Mouse (Mus musculus): ENCODE results near the gene Helz. TPM values are rescaled to one million over a fixed set of nuclear protein-coding genes. Genes with fewer than 3 reads are reported as not detected.

Gene Helz
- total RNA-seq, 2 experiments from 2014 or later = 26.1 to 28.8 TPM

DNA sequence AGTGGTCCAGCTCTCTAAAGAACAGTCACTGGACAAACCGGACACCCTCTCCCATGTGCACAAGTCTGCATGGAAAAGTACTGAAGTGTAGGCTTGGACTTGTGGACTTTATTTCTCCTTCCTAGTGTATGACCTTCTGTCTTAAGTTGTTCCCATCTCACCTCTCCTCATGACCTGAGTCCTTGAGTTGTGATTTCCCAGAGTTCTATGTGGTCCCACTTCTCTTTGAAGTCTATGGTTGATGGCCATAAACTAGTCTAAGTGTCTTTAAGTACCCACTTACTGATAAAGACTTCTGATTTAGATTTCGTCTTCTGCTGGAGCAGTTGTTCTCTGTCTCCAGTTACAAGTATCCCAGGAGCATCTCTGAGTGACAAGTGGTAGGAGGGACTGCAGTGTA lies 119.8 kb downstream of the Helz start:
- DNase-seq (ENCODE audit: low spot score in 2 of 2) = no peak

- no peak for DNase-seq (ENCODE audit: low spot score in 2 of 2)
Observed at GRCm38 (mm10) chr11:107668223-107668622, 120.5 kb downstream of the Helz start.

- no peak for DNase-seq (ENCODE audit: low spot score in 2 of 2)
Observed at GRCm38 (mm10) chr11:107668977-107669376, 121.2 kb downstream of the Helz start.

DNA sequence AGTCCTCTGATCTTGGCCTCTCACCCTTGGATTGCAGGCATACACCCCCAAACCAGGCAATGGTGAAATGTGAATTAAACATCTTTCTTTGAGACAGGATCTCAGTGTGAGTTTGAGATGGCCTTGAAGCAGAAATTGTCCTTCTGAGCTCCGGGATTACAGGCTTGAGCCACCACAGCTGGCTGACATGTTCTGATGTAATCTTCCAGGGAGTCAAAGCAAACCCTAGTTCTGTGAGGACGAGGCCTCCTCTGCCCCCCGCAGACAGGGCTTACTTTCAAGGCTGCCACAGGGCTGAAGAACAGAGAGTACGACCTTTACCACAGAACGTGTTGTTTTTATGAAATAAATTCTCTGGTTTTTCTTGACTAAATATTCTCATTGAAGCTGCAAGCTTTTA lies 126.3 kb downstream of the Helz start:
- DNase-seq (ENCODE audit: low spot score in 2 of 2) = no peak

DNA sequence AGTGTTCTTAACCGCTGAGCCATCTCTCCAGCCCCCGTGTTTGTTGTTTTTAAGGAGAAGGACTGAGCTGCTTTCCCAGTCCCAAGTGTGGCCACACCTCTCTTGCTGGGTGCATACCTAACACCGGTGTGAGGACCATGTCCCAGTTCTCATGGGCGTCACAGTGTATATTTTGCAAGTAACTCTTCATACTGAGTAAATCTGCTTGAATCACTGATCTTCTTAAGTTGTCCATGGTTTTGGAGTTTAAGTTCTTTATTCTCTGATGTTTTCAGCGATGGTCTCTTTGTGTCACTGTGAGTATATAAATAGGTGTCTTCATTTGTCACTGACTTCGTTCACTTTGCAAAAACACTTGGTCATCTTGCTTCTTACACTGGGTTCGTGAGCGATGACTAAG lies 126.9 kb downstream of the Helz start:
- DNase-seq (ENCODE audit: low spot score in 2 of 2) = no peak

DNA sequence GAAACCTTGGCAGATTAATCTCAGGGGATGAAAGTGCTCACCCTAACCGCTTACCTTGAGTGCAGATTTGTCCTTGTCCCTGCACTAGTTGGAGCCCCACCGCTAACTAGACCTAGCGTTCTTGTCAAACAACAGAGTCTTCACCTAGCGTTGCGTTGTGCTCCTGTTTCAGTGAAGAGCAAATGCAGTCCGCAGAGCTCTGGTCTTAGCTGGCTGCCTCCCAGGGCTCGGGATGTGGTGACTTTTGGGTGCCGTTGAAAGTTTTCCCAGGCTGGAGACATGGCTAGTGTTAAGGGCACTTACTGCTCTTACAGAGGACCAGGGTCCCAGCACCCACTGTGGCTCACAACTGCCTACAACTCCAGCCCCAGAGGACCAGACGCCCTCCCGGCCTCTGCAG lies 127.5 kb downstream of the Helz start:
- no peak for DNase-seq (ENCODE audit: low spot score in 2 of 2)

GRCm38 (mm10) chr11:107676207-107676940 lies 128.6 kb downstream of the Helz start:
- DNase-seq (ENCODE audit: low spot score in 2 of 2) = no peak

GRCm38 (mm10) chr11:107682694-107683355 lies 135.1 kb downstream of the Helz start:
- no peak for DNase-seq (ENCODE audit: low spot score in 2 of 2)

DNA sequence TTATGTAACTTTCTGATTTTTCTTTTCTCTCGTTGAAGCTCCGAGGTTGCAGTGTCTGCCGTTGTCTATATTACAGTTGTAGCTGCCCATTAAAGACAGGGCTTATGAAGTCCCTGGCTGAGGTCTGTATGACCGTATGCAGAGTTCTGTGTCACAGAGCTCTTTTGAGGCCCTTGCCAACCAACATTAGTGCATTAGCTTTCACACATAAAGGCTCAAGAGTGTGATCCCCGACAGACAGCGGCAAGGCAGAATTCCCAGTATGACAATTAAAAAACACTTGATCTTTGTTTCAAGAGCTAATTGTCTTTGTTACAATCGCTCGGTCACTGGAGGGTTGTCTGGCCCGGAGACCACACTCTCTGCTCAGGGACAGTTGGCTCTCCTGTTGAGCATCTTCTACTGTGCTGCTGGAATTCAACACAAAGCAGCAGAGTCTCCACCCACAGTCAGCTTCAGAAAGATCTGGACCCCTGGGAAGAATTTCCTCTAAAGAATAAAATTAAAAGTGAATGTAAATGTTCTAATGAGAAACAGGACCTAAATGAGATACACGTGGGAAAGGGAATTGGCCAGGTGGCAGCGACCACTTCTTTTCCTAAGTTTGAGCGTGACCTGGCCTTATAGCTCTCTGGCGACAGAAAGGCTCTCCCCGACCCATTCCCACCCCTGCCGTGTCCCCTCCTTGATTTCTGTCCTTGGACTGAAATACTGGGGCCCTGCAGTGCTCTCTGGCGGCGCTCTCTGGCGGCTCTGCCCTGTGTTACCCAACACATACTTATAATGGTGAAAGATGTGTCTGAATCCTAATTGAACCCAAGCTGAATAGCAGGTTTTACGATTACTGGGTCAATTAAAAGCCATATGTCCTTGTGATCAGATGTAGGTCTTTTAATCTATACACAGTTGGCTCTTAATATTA lies 136.1 kb downstream of the Helz start:
- no peak for DNase-seq (ENCODE audit: low spot score in 2 of 2)

GRCm38 (mm10) chr11:107686290-107686689 lies 138.6 kb downstream of the Helz start:
- no peak for DNase-seq (ENCODE audit: low spot score in 2 of 2)

GRCm38 (mm10) chr11:107688480-107688879 lies 140.8 kb downstream of the Helz start:
- no peak for DNase-seq (ENCODE audit: low spot score in 2 of 2)

DNA sequence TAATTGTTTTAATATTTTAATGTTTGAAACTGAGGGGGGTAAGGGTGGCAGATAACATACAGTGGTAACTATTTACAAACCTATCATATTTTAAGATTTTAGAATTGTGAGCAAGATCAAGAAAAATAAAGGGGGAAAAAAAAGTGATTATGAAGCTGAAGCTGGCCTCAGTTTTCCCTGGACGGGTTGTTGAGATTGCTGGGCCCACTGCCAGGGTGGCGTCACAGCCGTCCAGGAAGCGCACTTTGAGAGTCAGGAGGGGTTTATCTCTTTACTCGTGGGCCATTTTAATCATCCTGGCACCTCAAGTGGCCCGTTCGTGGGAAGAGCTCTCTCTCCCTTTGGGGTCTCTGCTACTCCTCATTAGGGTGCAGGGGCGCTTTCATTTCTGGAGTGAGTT lies 143.8 kb downstream of the Helz start:
- DNase-seq (ENCODE audit: low spot score in 2 of 2) = no peak

DNA sequence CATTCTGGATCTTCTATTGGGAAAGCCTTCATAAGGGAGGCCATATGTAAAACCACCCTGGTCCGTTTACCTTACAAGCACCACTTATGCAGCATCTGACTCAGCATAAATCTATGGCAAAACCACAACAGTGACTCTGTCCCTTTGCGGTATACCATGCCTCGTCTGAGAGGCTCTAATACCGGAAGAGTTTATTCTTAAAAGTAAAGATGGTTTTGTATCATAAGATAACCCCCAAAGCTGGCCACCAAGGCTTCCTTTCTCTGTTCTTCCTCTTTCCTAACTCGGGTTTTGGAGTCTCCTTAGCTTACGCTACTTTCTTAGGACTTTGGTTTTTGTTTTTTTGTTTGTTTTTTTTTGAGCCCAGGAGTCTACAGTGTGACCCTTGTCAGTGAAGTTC lies 145.6 kb downstream of the Helz start:
- DNase-seq (ENCODE audit: low spot score in 2 of 2) = no peak

- no peak for DNase-seq (ENCODE audit: low spot score in 2 of 2)
Observed at GRCm38 (mm10) chr11:107699967-107700366, 152.2 kb downstream of the Helz start.

DNA sequence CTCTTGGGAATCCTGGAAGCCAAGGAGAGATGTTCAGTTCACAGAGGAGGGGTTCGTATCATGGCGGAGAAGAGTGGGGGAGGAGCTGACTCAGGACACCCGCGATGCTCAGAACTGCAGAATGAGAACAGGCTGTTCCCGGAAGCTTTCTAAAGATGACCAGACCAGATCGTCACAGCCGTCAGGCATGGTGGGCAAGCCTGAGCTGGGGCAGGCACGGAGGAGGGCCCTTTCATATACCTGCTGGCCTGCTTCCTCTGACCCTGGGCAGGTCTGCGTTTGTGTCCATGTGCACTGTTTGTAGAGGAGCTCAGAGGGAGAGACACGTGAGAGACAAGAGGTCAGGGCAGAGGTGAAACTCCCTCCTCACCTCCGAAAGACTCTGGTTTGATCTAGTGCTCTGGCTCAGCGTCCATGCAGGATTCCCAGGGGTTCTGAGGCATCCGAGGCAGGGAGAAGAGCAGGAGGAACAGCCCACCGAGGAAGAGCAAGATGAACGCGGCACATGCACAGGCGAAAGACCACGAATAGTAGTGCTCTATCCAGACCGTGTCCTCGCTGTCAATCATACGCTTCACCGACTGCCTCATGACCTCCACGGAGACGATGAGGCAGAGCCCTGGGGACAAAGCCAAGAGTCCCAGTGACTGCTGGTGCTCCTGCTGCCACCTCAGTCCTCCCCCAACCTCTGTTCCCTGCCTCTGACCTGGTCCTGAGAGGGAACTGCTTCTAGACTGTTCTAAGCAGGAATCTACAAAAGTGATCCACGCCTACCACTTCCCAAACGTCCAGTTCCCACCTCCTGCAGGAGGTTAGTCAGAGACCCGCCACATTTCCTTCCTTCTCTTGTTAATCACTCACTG lies 155.8 kb downstream of the Helz start:
- DNase-seq (ENCODE audit: low spot score in 2 of 2) = no peak

- no peak for DNase-seq (ENCODE audit: low spot score in 2 of 2)
Observed at GRCm38 (mm10) chr11:107705060-107705459, 157.3 kb downstream of the Helz start.

DNA sequence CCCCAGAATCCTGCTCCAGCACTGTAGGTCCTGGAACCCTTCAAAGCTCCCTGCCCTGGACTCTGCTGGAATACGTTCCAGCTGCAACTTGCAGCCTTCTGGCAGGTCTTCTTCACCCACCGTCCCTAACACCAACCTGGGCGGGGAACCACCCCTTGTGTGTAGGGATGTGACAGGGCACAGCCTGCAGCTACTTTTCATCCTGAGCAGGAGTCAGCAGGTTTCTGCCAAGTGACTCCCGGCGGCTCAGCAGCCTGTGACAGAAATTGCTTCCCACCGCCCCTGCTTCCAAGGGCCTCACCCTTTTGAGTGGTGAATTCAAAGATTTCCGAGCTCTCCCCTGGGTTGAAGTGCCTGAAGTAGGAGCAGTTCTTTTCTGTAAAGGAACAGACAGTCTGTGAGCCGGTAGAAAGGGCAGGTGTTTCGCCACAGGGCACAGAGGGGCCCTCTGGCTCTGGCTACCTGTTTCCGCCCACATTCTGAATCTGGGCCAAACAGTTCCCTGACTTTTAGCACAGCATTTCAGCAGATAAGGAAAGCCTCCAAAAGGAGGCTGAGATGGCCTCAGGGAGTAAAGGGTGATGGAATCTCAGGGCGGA lies 157.8 kb downstream of the Helz start:
- DNase-seq (ENCODE audit: low spot score in 2 of 2) = no peak

- DNase-seq (ENCODE audit: low spot score in 2 of 2) = no peak
Observed at GRCm38 (mm10) chr11:107707897-107708610, 160.3 kb downstream of the Helz start.

DNA sequence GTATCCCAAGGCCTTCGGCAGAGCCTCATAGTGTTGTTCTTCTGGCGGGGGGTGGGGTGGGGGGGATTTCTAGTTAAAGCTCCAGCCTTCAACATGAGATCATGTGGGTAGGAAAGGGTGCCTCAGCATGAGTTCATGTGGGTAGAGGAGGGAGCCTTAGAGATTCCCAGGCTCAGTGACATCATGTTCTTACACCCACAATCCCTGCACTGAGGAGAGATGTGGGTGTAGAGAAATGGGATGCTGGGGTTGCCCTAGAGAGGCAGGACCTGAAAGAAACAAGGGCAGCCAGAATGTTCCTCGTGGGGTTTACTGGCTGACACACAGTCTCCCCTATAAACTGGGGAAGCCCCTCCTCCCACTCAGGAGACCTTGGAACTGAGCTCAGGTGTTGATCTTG lies 162.6 kb downstream of the Helz start:
- no peak for DNase-seq (ENCODE audit: low spot score in 2 of 2)

- no peak for DNase-seq (ENCODE audit: low spot score in 2 of 2)
Observed at GRCm38 (mm10) chr11:107714368-107714767, 166.6 kb downstream of the Helz start.
